Mouse (Mus musculus): Measurements from ENCODE around the gene Lst1. TPM values are rescaled to one million over a fixed set of nuclear protein-coding genes. Genes with fewer than 3 reads are reported as not detected.

Gene Lst1
- polyA plus RNA-seq, 1 experiment from 2014 or later = 7.1 TPM

GRCm38 (mm10) chr17:35163326-35164081, 24.7 kb downstream of the Lst1 start:
- WGBS = 10% methylated on average over 8 of the region's 8 CpGs
- Histone ChIP-seq H3K36me3 (peaks cover 37% of the 10 kb centered on the region), H3K27me3 (no peaks in the 10 kb centered on the region), H3K27ac (peak overlapping the region; percentile 97), H3K4me2 (replicated peaks) (peak overlapping the region; percentile 91), H3K4me1 (replicated peaks) (peaks cover 35% of the 10 kb centered on the region), H3K9ac (replicated peaks) (peak overlapping the region; percentile 100), H3K9me3 (no peaks in the 10 kb centered on the region), H3K4me3 (replicated peaks) (peak overlapping the region; percentile 99)
- ATAC-seq = no peak

- H3K27ac ChIP-seq = peak overlapping the region; percentile 14
- H3K36me3 ChIP-seq = peaks cover 45% of the 10 kb centered on the region
- H3K9ac ChIP-seq (replicated peaks) = peak overlapping the region; percentile 100
- H3K27me3 ChIP-seq = no peaks in the 10 kb centered on the region
- WGBS = 51% methylated on average over 12 of the region's 12 CpGs
- no peaks in the 10 kb centered on the region for H3K9me3 ChIP-seq
- peak overlapping the region; percentile 91 for H3K4me2 ChIP-seq (replicated peaks)
- H3K4me3 ChIP-seq (replicated peaks) = peak overlapping the region; percentile 99
- ATAC-seq = no peak
- peaks cover 35% of the 10 kb centered on the region for H3K4me1 ChIP-seq (replicated peaks)
These were observed 25.5 kb downstream of the Lst1 start for GRCm38 (mm10) chr17:35162730-35163129.

- Histone ChIP-seq H3K27ac (no peak overlapping the region), H3K9ac (replicated peaks) (peak overlapping the region; percentile 100), H3K4me3 (replicated peaks) (peak overlapping the region; percentile 99), H3K4me2 (replicated peaks) (peak overlapping the region; percentile 91), H3K9me3 (no peaks in the 10 kb centered on the region), H3K36me3 (peaks cover 51% of the 10 kb centered on the region), H3K27me3 (no peaks in the 10 kb centered on the region), H3K4me1 (replicated peaks) (peaks cover 35% of the 10 kb centered on the region)
- no peak for ATAC-seq
- 73% methylated on average over 14 of the region's 14 CpGs for WGBS
These were observed 26.1 kb downstream of the Lst1 start for GRCm38 (mm10) chr17:35162121-35162520.

- H3K9ac ChIP-seq (replicated peaks) = 0 out of 2 replicates have a peak overlapping the region, but pooled peaks have one; percentile 100
- no peak overlapping the region for H3K27ac ChIP-seq
- 0 out of 2 replicates have a peak overlapping the region, but pooled peaks have one; percentile 99 for H3K4me3 ChIP-seq (replicated peaks)
- no peaks in the 10 kb centered on the region for H3K27me3 ChIP-seq
- no peak for ATAC-seq
- peaks cover 33% of the 10 kb centered on the region for H3K4me1 ChIP-seq (replicated peaks)
- WGBS = 89% methylated on average over 11 of the region's 11 CpGs
- H3K4me2 ChIP-seq (replicated peaks) = peak overlapping the region; percentile 91; the same call in 1 of the 2 replicates
- H3K36me3 ChIP-seq = peaks cover 58% of the 10 kb centered on the region
- H3K9me3 ChIP-seq = no peaks in the 10 kb centered on the region
These were observed 26.8 kb downstream of the Lst1 start for GRCm38 (mm10) chr17:35161421-35161820.

GRCm38 (mm10) chr17:35159638-35160037, 28.6 kb downstream of the Lst1 start:
- H3K4me1 ChIP-seq (replicated peaks) = peaks cover 24% of the 10 kb centered on the region
- no peaks in the 10 kb centered on the region for H3K27me3 ChIP-seq
- H3K4me2 ChIP-seq (replicated peaks) = no peak overlapping the region
- WGBS = 85% methylated on average over 7 of the region's 7 CpGs
- H3K4me3 ChIP-seq (replicated peaks) = no peak overlapping the region
- H3K36me3 ChIP-seq = peaks cover 76% of the 10 kb centered on the region
- H3K9me3 ChIP-seq = no peaks in the 10 kb centered on the region
- H3K27ac ChIP-seq = no peak overlapping the region
- ATAC-seq = no peak
- no peak overlapping the region for H3K9ac ChIP-seq (replicated peaks)

- Histone ChIP-seq H3K9me3 (no peaks in the 10 kb centered on the region), H3K9ac (replicated peaks) (peak overlapping the region; percentile 42; the same call in 1 of the 2 replicates), H3K4me1 (replicated peaks) (peaks cover 24% of the 10 kb centered on the region), H3K4me2 (replicated peaks) (no peak overlapping the region), H3K27ac (no peak overlapping the region), H3K27me3 (no peaks in the 10 kb centered on the region), H3K4me3 (replicated peaks) (no peak overlapping the region), H3K36me3 (peaks cover 82% of the 10 kb centered on the region)
- no peak for ATAC-seq
- WGBS = 96% methylated on average over 16 of the region's 16 CpGs
These were observed 29.2 kb downstream of the Lst1 start for GRCm38 (mm10) chr17:35158850-35159593.

- no peak overlapping the region for H3K27ac ChIP-seq
- no peak overlapping the region for H3K9ac ChIP-seq (replicated peaks)
- WGBS = 90% methylated on average over 8 of the region's 8 CpGs
- H3K9me3 ChIP-seq = no peaks in the 10 kb centered on the region
- no peak overlapping the region for H3K4me3 ChIP-seq (replicated peaks)
- no peak overlapping the region for H3K4me2 ChIP-seq (replicated peaks)
- H3K36me3 ChIP-seq = peaks cover 95% of the 10 kb centered on the region
- peaks cover 16% of the 10 kb centered on the region for H3K4me1 ChIP-seq (replicated peaks)
- H3K27me3 ChIP-seq = no peaks in the 10 kb centered on the region
- no peak for ATAC-seq
These were observed 30.5 kb downstream of the Lst1 start for GRCm38 (mm10) chr17:35157661-35158175.

GRCm38 (mm10) chr17:35157254-35157653, 31.0 kb downstream of the Lst1 start:
- no peak overlapping the region for H3K9ac ChIP-seq (replicated peaks)
- peaks cover 12% of the 10 kb centered on the region for H3K4me1 ChIP-seq (replicated peaks)
- H3K9me3 ChIP-seq = no peaks in the 10 kb centered on the region
- 96% methylated on average over 8 of the region's 8 CpGs for WGBS
- no peak overlapping the region for H3K27ac ChIP-seq
- no peak for ATAC-seq
- H3K4me2 ChIP-seq (replicated peaks) = no peak overlapping the region
- no peak overlapping the region for H3K4me3 ChIP-seq (replicated peaks)
- H3K27me3 ChIP-seq = no peaks in the 10 kb centered on the region
- H3K36me3 ChIP-seq = peaks cover 100% of the 10 kb centered on the region

- WGBS = 93% methylated on average over 33 of the region's 33 CpGs
- Histone ChIP-seq H3K9me3 (no peaks in the 10 kb centered on the region), H3K9ac (replicated peaks) (no peak overlapping the region)
These were observed 31.6 kb downstream of the Lst1 start for GRCm38 (mm10) chr17:35156461-35157200.

GRCm38 (mm10) chr17:35155451-35155850, 32.8 kb downstream of the Lst1 start:
- 93% methylated on average over 12 of the region's 12 CpGs for WGBS
- no peak overlapping the region for H3K4me2 ChIP-seq (replicated peaks)
- H3K27me3 ChIP-seq = no peaks in the 10 kb centered on the region
- no peaks in the 10 kb centered on the region for H3K4me1 ChIP-seq (replicated peaks)
- ATAC-seq = no peak
- no peak overlapping the region for H3K4me3 ChIP-seq (replicated peaks)
- H3K27ac ChIP-seq = no peak overlapping the region
- peaks cover 98% of the 10 kb centered on the region for H3K36me3 ChIP-seq
- no peak overlapping the region for H3K9ac ChIP-seq (replicated peaks)
- H3K9me3 ChIP-seq = no peaks in the 10 kb centered on the region

More at GRCm38 (mm10) chr17:35156461-35157200, 31.6 kb downstream of the Lst1 start:
- no peak for ATAC-seq
- H3K4me3 ChIP-seq (replicated peaks) = no peak overlapping the region
- H3K27me3 ChIP-seq = no peaks in the 10 kb centered on the region
- peaks cover 100% of the 10 kb centered on the region for H3K36me3 ChIP-seq
- H3K27ac ChIP-seq = no peak overlapping the region
- no peak overlapping the region for H3K4me2 ChIP-seq (replicated peaks)
- peaks cover 6% of the 10 kb centered on the region for H3K4me1 ChIP-seq (replicated peaks)

GRCm38 (mm10) chr17:35154616-35155015, 33.6 kb downstream of the Lst1 start:
- Histone ChIP-seq H3K4me1 (replicated peaks) (no peaks in the 10 kb centered on the region), H3K4me3 (replicated peaks) (no peak overlapping the region), H3K36me3 (peaks cover 98% of the 10 kb centered on the region), H3K9me3 (no peaks in the 10 kb centered on the region), H3K9ac (replicated peaks) (no peak overlapping the region), H3K4me2 (replicated peaks) (no peak overlapping the region), H3K27ac (no peak overlapping the region), H3K27me3 (no peaks in the 10 kb centered on the region)
- WGBS = 81% methylated on average over 7 of the region's 7 CpGs
- no peak for ATAC-seq
